Mouse (Mus musculus): Measurements from ENCODE around the gene Rcc1. TPM values are rescaled to one million over a fixed set of nuclear protein-coding genes. Genes with fewer than 3 reads are reported as not detected.

The Rcc1 gene
- polyA plus RNA-seq (2014; fragmentation: Nextera tagmentation; extraction: Ambion mirVana) = 63.6 and 66.2 TPM in 2 replicates

DNA sequence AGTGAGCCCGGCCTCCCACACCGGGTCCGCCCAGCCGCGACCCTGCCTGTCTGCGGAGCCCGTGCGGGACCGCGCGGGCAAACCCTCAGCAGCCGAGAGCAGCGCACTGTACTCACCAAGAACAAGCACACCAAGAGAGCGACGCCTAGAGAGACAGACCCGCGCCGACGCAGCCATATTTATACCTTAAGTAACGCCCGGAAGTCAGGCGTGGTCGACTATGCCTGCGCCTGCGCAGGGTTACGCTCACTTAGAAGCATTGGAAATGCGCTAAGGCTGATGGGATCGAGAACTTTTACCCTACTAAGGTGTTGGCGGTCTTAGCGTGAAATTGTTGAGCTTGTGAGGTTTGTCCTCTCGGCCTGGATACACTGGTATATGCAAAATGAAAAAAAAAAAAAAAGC, at the start of gene Rcc1:
Gene Rcc1 (minus strand): TSS at position 125 of the 405 bp plus-strand sequence.
- WGBS = 1% methylated on average over 31 of the region's 31 CpGs
- peak; percentile 91 for ATAC-seq (ENCODE audit: low FRiP score, low TSS enrichment)

DNA sequence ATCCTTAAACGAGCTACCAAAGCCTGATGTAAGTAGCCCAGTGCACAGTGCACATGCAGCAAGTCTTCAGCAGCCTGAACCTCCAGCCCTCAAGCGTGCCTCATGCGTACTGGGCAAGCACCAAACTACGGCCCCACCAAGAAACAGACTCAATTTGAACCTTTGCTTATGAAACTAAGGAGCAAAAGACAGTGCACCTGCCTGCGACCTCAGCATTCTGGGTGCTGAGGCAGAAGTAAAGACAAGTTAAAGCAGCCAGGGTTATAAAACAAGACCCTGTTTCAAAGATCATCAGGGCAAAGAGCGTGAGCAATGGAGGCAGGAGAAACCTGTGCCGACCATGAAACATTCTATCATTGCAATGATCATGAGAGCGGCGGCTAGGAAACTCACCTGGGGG, 47.6 kb upstream of the Rcc1 start:
- no peak overlapping the region for H3K27ac ChIP-seq (ENCODE audit: low read depth, low read length)
- no peak for ATAC-seq (ENCODE audit: low FRiP score, low TSS enrichment)
- H3K27me3 ChIP-seq (ENCODE audit: control insufficient read depth, insufficient read depth, low read length) = no peaks in the 10 kb centered on the region
- H3K4me1 ChIP-seq (ENCODE audit: control insufficient read depth, insufficient read depth, low read length) = peaks cover 12% of the 10 kb centered on the region
- WGBS = 92% methylated on average over 9 of the region's 9 CpGs
- no peak overlapping the region for H3K4me2 ChIP-seq (replicated peaks; ENCODE audit: low read depth, low read length)
- no peak overlapping the region for H3K9ac ChIP-seq (ENCODE audit: low read depth, low read length)
- no peaks in the 10 kb centered on the region for H3K9me3 ChIP-seq (ENCODE audit: control insufficient read depth, low read length)
- H3K4me3 ChIP-seq (ENCODE audit: low read length) = no peak overlapping the region
- H3K36me3 ChIP-seq (ENCODE audit: control insufficient read depth, insufficient read depth, low read length) = no peaks in the 10 kb centered on the region

More for the DNA sequence above, at the start of gene Rcc1:
- Histone ChIP-seq H3K4me2 (replicated peaks; ENCODE audit: low read depth, low read length) (peak within 1 kb of the TSS; percentile 67), H3K27me3 (ENCODE audit: control insufficient read depth, insufficient read depth, low read length) (no peaks in the 10 kb centered on the region), H3K4me3 (ENCODE audit: low read length) (peak within 1 kb of the TSS; percentile 83), H3K9me3 (ENCODE audit: control insufficient read depth, low read length) (no peaks in the 10 kb centered on the region), H3K27ac (ENCODE audit: low read depth, low read length) (peak within 1 kb of the TSS; percentile 96), H3K4me1 (ENCODE audit: control insufficient read depth, insufficient read depth, low read length) (peaks cover 7% of the 10 kb centered on the region), H3K9ac (ENCODE audit: low read depth, low read length) (peak within 1 kb of the TSS; percentile 91), H3K36me3 (ENCODE audit: control insufficient read depth, insufficient read depth, low read length) (peaks cover 48% of the 10 kb centered on the region)

DNA sequence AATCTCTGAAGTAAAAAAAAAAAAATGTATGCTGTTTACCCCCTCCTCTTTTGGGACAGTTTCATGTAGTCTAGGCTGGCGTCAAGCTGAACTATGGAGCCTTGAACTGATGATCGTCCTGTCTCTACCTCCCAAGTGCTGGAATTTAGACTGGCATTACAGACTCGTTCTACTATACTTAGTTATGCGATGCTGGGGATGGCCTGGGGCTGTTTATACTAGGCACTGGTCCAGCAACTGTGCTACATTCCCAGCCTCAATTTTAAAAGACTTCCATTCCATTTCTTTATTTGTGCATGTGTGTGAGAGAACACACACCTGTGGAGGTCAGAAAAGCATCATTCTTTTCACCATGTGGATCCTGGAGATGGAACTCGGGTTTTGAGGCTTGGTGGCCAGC, 45.5 kb upstream of the Rcc1 start:
- Histone ChIP-seq H3K27me3 (ENCODE audit: control insufficient read depth, insufficient read depth, low read length) (no peaks in the 10 kb centered on the region), H3K4me1 (ENCODE audit: control insufficient read depth, insufficient read depth, low read length) (peaks cover 12% of the 10 kb centered on the region), H3K9me3 (ENCODE audit: control insufficient read depth, low read length) (no peaks in the 10 kb centered on the region), H3K9ac (ENCODE audit: low read depth, low read length) (no peak overlapping the region), H3K27ac (ENCODE audit: low read depth, low read length) (no peak overlapping the region), H3K4me2 (replicated peaks; ENCODE audit: low read depth, low read length) (no peak overlapping the region), H3K4me3 (ENCODE audit: low read length) (no peak overlapping the region), H3K36me3 (ENCODE audit: control insufficient read depth, insufficient read depth, low read length) (no peaks in the 10 kb centered on the region)
- 74% methylated on average over 5 of the region's 5 CpGs for WGBS
- ATAC-seq (ENCODE audit: low FRiP score, low TSS enrichment) = no peak

GRCm38 (mm10) chr4:132398045-132398774, 44.8 kb upstream of the Rcc1 start:
- Histone ChIP-seq H3K4me3 (ENCODE audit: low read length) (peak overlapping the region; percentile 14; the same call in 1 of the 2 replicates), H3K9ac (ENCODE audit: low read depth, low read length) (no peak overlapping the region)

GRCm38 (mm10) chr4:132397120-132397519, 43.7 kb upstream of the Rcc1 start:
- ATAC-seq (ENCODE audit: low FRiP score, low TSS enrichment) = no peak
- no peak overlapping the region for H3K4me2 ChIP-seq (replicated peaks; ENCODE audit: low read depth, low read length)
- H3K27ac ChIP-seq (ENCODE audit: low read depth, low read length) = no peak overlapping the region
- no peak overlapping the region for H3K4me3 ChIP-seq (ENCODE audit: low read length)
- no peaks in the 10 kb centered on the region for H3K27me3 ChIP-seq (ENCODE audit: control insufficient read depth, insufficient read depth, low read length)
- WGBS = 84% methylated on average over 3 of the region's 3 CpGs
- no peaks in the 10 kb centered on the region for H3K9me3 ChIP-seq (ENCODE audit: control insufficient read depth, low read length)
- H3K36me3 ChIP-seq (ENCODE audit: control insufficient read depth, insufficient read depth, low read length) = no peaks in the 10 kb centered on the region
- no peak overlapping the region for H3K9ac ChIP-seq (ENCODE audit: low read depth, low read length)
- peaks cover 12% of the 10 kb centered on the region for H3K4me1 ChIP-seq (ENCODE audit: control insufficient read depth, insufficient read depth, low read length)

More at GRCm38 (mm10) chr4:132398045-132398774, 44.8 kb upstream of the Rcc1 start:
- Histone ChIP-seq H3K4me1 (ENCODE audit: control insufficient read depth, insufficient read depth, low read length) (peaks cover 12% of the 10 kb centered on the region), H3K27me3 (ENCODE audit: control insufficient read depth, insufficient read depth, low read length) (no peaks in the 10 kb centered on the region), H3K9me3 (ENCODE audit: control insufficient read depth, low read length) (no peaks in the 10 kb centered on the region), H3K27ac (ENCODE audit: low read depth, low read length) (no peak overlapping the region), H3K4me2 (replicated peaks; ENCODE audit: low read depth, low read length) (peak overlapping the region; percentile 33), H3K36me3 (ENCODE audit: control insufficient read depth, insufficient read depth, low read length) (no peaks in the 10 kb centered on the region)
- peak; percentile 83; the same call in 1 of the 2 replicates for ATAC-seq (ENCODE audit: low FRiP score, low TSS enrichment)
- WGBS = 40% methylated on average over 11 of the region's 11 CpGs

DNA sequence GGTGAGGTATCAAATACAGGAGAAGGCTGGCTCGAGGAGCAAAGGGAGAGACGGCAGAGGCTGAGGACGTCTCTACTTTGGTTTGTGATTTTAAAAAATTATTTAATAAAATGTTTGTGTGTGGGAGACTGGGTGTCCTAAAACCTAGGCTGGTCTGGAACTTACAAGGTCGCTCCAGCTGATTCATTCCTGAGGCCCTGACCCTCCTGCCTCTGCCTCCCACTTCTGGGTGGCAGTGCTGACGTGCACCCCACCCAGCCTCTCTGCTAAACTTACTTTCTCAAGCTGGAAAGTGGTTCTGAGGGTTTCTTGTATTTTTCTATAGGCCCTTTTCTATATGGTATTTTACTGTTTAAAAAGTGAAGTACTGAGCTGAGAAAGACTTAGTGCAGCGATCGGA, 42.8 kb upstream of the Rcc1 start:
- 88% methylated on average over 7 of the region's 7 CpGs for WGBS
- no peak overlapping the region for H3K4me3 ChIP-seq (ENCODE audit: low read length)
- ATAC-seq (ENCODE audit: low FRiP score, low TSS enrichment) = no peak
- no peaks in the 10 kb centered on the region for H3K27me3 ChIP-seq (ENCODE audit: control insufficient read depth, insufficient read depth, low read length)
- no peaks in the 10 kb centered on the region for H3K36me3 ChIP-seq (ENCODE audit: control insufficient read depth, insufficient read depth, low read length)
- H3K9me3 ChIP-seq (ENCODE audit: control insufficient read depth, low read length) = no peaks in the 10 kb centered on the region
- H3K9ac ChIP-seq (ENCODE audit: low read depth, low read length) = no peak overlapping the region
- H3K4me2 ChIP-seq (replicated peaks; ENCODE audit: low read depth, low read length) = no peak overlapping the region
- peaks cover 12% of the 10 kb centered on the region for H3K4me1 ChIP-seq (ENCODE audit: control insufficient read depth, insufficient read depth, low read length)
- H3K27ac ChIP-seq (ENCODE audit: low read depth, low read length) = no peak overlapping the region

DNA sequence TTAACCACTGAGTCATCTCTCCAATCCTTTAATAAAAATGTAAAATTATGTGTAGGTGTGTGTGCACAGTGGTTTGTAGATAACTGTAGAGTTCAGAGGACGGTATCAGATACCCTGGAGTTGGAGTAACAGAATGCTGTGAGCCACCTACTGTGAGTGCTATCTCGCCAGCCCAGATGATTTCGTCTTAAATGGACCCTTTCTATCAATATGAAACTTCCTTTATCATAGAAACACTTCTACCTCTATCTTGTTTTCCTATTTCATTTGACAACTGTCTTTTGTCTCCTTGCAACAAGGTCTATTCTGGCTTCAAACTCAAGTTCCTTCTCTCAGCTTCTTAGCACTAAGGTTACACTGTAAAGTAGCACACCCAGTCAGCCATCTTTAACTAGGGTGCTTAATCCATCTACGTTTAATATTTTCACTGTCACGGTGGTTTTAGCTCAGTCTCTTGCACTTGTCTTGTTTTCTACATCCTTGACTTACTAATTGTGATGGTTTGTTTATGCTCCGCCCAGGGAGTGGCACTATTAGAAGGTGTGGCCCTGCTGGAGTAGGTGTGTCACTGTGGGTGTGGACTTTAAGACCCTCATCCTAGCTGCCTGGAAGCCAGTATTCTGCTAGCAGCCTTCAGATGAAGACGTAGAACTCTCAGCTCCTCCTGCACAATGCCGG, 37.8 kb upstream of the Rcc1 start:
- no peaks in the 10 kb centered on the region for H3K9me3 ChIP-seq (ENCODE audit: control insufficient read depth, low read length)
- H3K9ac ChIP-seq (ENCODE audit: low read depth, low read length) = no peak overlapping the region
- no peak overlapping the region for H3K27ac ChIP-seq (ENCODE audit: low read depth, low read length)
- no peak overlapping the region for H3K4me3 ChIP-seq (ENCODE audit: low read length)
- no peaks in the 10 kb centered on the region for H3K4me1 ChIP-seq (ENCODE audit: control insufficient read depth, insufficient read depth, low read length)
- 94% methylated on average over 8 of the region's 8 CpGs for WGBS
- no peaks in the 10 kb centered on the region for H3K27me3 ChIP-seq (ENCODE audit: control insufficient read depth, insufficient read depth, low read length)
- H3K4me2 ChIP-seq (replicated peaks; ENCODE audit: low read depth, low read length) = no peak overlapping the region
- peaks cover 4% of the 10 kb centered on the region; the same call in 1 of the 2 replicates for H3K36me3 ChIP-seq (ENCODE audit: control insufficient read depth, insufficient read depth, low read length)
- ATAC-seq (ENCODE audit: low FRiP score, low TSS enrichment) = no peak

DNA sequence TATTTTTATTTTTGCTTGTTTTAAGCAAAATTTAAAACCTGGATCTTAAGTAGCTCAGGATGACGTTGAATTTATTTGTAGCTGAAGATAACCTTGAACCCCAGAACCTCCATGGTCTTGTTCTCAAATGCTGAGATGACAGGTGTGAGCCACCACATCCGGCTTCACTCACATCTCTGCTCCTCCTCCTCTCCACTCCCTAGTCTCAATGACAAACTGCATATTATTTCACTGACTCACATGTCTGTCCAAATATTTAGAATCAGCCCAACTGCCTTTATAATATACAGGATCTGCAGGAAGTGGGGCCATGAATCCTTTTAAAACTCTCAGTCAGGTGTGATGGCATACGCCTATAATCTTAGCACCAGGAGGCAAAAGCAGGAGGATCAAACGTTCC, 35.9 kb upstream of the Rcc1 start:
- Histone ChIP-seq H3K4me3 (ENCODE audit: low read length) (no peak overlapping the region), H3K36me3 (ENCODE audit: control insufficient read depth, insufficient read depth, low read length) (peaks cover 14% of the 10 kb centered on the region; the same call in 1 of the 2 replicates), H3K4me2 (replicated peaks; ENCODE audit: low read depth, low read length) (no peak overlapping the region), H3K27me3 (ENCODE audit: control insufficient read depth, insufficient read depth, low read length) (no peaks in the 10 kb centered on the region), H3K9ac (ENCODE audit: low read depth, low read length) (no peak overlapping the region), H3K4me1 (ENCODE audit: control insufficient read depth, insufficient read depth, low read length) (no peaks in the 10 kb centered on the region), H3K27ac (ENCODE audit: low read depth, low read length) (no peak overlapping the region), H3K9me3 (ENCODE audit: control insufficient read depth, low read length) (no peaks in the 10 kb centered on the region)
- ATAC-seq (ENCODE audit: low FRiP score, low TSS enrichment) = no peak
- WGBS = 47% methylated on average over 4 of the region's 4 CpGs

DNA sequence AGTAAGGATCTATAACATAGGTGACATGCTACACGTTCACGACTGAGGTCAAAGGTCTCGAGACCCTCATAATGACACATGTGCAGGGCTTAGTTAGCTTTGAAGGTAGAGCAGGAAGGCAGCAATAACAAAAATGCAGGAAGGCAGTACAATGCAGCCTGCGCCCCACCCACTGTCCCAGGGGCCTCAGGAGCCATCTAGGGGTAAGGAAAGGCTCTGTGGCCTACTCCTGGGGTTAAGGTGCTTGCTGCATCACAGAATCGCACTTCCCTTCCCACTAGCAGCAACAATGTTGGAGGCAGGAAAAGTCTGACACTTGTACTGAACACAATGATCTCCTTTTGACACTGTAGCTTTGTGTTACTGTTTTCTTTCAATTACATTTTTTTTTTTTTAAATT, 34.2 kb upstream of the Rcc1 start:
- Histone ChIP-seq H3K4me3 (ENCODE audit: low read length) (no peak overlapping the region), H3K9me3 (ENCODE audit: control insufficient read depth, low read length) (no peaks in the 10 kb centered on the region), H3K4me1 (ENCODE audit: control insufficient read depth, insufficient read depth, low read length) (no peaks in the 10 kb centered on the region), H3K27me3 (ENCODE audit: control insufficient read depth, insufficient read depth, low read length) (no peaks in the 10 kb centered on the region), H3K36me3 (ENCODE audit: control insufficient read depth, insufficient read depth, low read length) (peaks cover 16% of the 10 kb centered on the region; the same call in 1 of the 2 replicates), H3K27ac (ENCODE audit: low read depth, low read length) (peak overlapping the region; percentile 42; the same call in 1 of the 2 replicates), H3K9ac (ENCODE audit: low read depth, low read length) (no peak overlapping the region), H3K4me2 (replicated peaks; ENCODE audit: low read depth, low read length) (no peak overlapping the region)
- no peak for ATAC-seq (ENCODE audit: low FRiP score, low TSS enrichment)
- WGBS = 75% methylated on average over 5 of the region's 5 CpGs
